Mouse (Mus musculus) bone marrow, adult 2 months (tissue): ENCODE data around the gene Dnase2b.

Experiments
- CTCF ChIP-seq: fragments of 200-500 bp; IDR thresholded peaks from 2 replicates; pipeline ENCODE4 v1.5.1; 2011; ENCODE audit warnings: low read length, control low read depth; ENCODE audit not compliant: control insufficient read depth, insufficient read depth
- POLR2A ChIP-seq: fragments of 200-500 bp; IDR thresholded peaks from 2 replicates; pipeline ENCODE4 v1.6.1; 2011; ENCODE audit warnings: low read depth, mild to moderate bottlenecking, control low read depth, low read length, borderline replicate concordance; ENCODE audit not compliant: control insufficient read depth

GRCm38 (mm10) chr3:146543632-146544031 is 71.8 kb downstream of the Dnase2b start:
- TF ChIP-seq CTCF (no peak), POLR2A (no peak)
